Mouse (Mus musculus): ENCODE results near the gene Grip1.

DNA sequence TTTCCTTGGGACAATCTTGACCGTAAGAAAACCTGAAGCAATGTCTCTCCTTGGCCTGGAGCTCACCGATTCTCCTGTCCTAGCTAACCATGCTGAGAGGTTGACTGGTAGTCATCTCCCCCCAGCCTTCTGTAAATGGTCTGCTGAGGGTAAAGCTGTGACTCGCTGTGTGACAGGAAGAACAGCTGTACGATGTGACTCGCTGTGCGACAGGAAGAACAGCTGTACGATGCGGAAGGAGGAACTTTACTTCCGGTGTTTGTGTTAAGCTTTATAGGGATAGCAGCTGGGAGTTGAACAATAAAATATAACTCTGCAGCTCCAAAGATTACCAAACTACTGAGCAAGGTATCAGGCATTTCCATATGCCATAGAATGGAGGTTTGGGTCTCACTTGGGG lies 119.5 kb downstream of the Grip1 start:
- TF ChIP-seq POLR2A (IDR thresholded peaks at IDR 0.05; ENCODE audit: insufficient read depth, low read depth, low read length) (no peak), CTCF (IDR thresholded peaks at IDR 0.05) (no peak)
